Mouse (Mus musculus) olfactory bulb, adult 2 months (tissue): ENCODE data around the gene Gm26558.

Experiments used
- CTCF ChIP-seq: fragments of 200-500 bp; IDR thresholded peaks from 2 replicates; pipeline ENCODE4 v1.5.1; 2012; ENCODE audit warnings: low read depth, mild to moderate bottlenecking, low read length, moderate library complexity; ENCODE audit not compliant: insufficient read depth
- POLR2A ChIP-seq: fragments of 200-500 bp; IDR thresholded peaks from 2 replicates; pipeline ENCODE4 v1.6.1; 2012; ENCODE audit warnings: mild to moderate bottlenecking, low read depth, low read length, moderate library complexity; ENCODE audit not compliant: insufficient read depth

- TF ChIP-seq CTCF (no peak), POLR2A (no peak)
Measured at GRCm38 (mm10) chr2:70634028-70634690, 27.7 kb downstream of the Gm26558 start.
